Mouse (Mus musculus) CD4-positive, CD25-positive, alpha-beta regulatory T cell, adult 4 months (primary cell): ENCODE measurements around the gene Ubqln5. TPM values are rescaled to one million over a fixed set of nuclear protein-coding genes. Genes with fewer than 3 reads are reported as not detected.

Experiments
- ATAC-seq: one replicate; pipeline ENCODE4 v1.8.0; 2017
- polyA plus RNA-seq, 2 experiments: library from polyadenylated mRNA; unstranded; fragments of 100-300 nt; shearing (Covaris generic); gene quantifications; one replicate each; pipeline ENCODE4 v1.2.1; 2017

The Ubqln5 gene
- not detected for polyA plus RNA-seq

- no peak for ATAC-seq
Observed at GRCm38 (mm10) chr7:104129726-104130125, at the start of gene Ubqln5. Gene Ubqln5 (minus strand): TSS chr7:104129826.

GRCm38 (mm10) chr7:104179074-104179473 lies 49.4 kb upstream of the Ubqln5 start:
- no peak for ATAC-seq

- no peak for ATAC-seq
Observed at GRCm38 (mm10) chr7:104178422-104179054, 48.9 kb upstream of the Ubqln5 start.

GRCm38 (mm10) chr7:104175085-104175484 lies 45.5 kb upstream of the Ubqln5 start:
- ATAC-seq, result no peak

- ATAC-seq, result peak; percentile 76
Observed at GRCm38 (mm10) chr7:104169634-104170204, 40.1 kb upstream of the Ubqln5 start.

- ATAC-seq, result no peak
Observed at GRCm38 (mm10) chr7:104167105-104167504, 37.5 kb upstream of the Ubqln5 start.

GRCm38 (mm10) chr7:104150456-104150855 lies 20.8 kb upstream of the Ubqln5 start, which contains the start of gene Ubqlnl:
Gene Ubqlnl (minus strand): TSS chr7:104150556.
- no peak for ATAC-seq

- no peak for ATAC-seq
Observed at GRCm38 (mm10) chr7:104143179-104143578, 13.6 kb upstream of the Ubqln5 start, which contains the start of gene Ubqln3. Gene Ubqln3 (minus strand): TSS chr7:104143279.

GRCm38 (mm10) chr7:104137305-104137704 lies 7.7 kb upstream of the Ubqln5 start, which contains the start of gene Olfr643:
Gene Olfr643 (minus strand): TSS chr7:104137405.
- ATAC-seq, result no peak

- ATAC-seq, result no peak
Observed at GRCm38 (mm10) chr7:104104757-104104972, 25.0 kb downstream of the Ubqln5 start, which contains the start of gene Olfr646. Gene Olfr646 (plus strand): TSS chr7:104104873.

GRCm38 (mm10) chr7:104103913-104104756 lies 25.5 kb downstream of the Ubqln5 start:
- no peak for ATAC-seq

- no peak for ATAC-seq
Observed at GRCm38 (mm10) chr7:104085365-104085764, 44.3 kb downstream of the Ubqln5 start, which contains the start of gene Olfr645. Gene Olfr645 (minus strand): TSS chr7:104085465.

Other genes starting within 250 kb of the Ubqln5 start
- gene Olfr66, start 243.6 kb downstream of the Ubqln5 start, polyA plus RNA-seq, result under 1 TPM in 1 of 2 experiments, not detected in 1; 0.13 TPM
- gene Olfr64, start 235.3 kb downstream of the Ubqln5 start, polyA plus RNA-seq, result under 1 TPM in 1 of 2 experiments, not detected in 1; 0.07 TPM
- gene Olfr65, start 226.3 kb downstream of the Ubqln5 start, polyA plus RNA-seq, result not detected
- not detected for gene Olfr631, start 201.0 kb downstream of the Ubqln5 start, polyA plus RNA-seq
- gene Olfr632, start 195.5 kb downstream of the Ubqln5 start, polyA plus RNA-seq, result not detected
- not detected for gene Olfr633, start 185.4 kb downstream of the Ubqln5 start, polyA plus RNA-seq
- under 1 TPM in 1 of 2 experiments, not detected in 1; 0.05 TPM for gene Olfr635, start 158.7 kb downstream of the Ubqln5 start, polyA plus RNA-seq
- gene Olfr638, start 131.1 kb downstream of the Ubqln5 start, polyA plus RNA-seq, result not detected
- gene Olfr639, start 112.5 kb downstream of the Ubqln5 start, polyA plus RNA-seq, result under 1 TPM in 1 of 2 experiments, not detected in 1; 0.08 TPM
- gene Olfr640, start 104.3 kb downstream of the Ubqln5 start, polyA plus RNA-seq, result not detected
- gene Olfr641, start 94.4 kb downstream of the Ubqln5 start, polyA plus RNA-seq, result not detected
- not detected for gene Olfr642, start 77.2 kb downstream of the Ubqln5 start, polyA plus RNA-seq
- not detected for gene 4930516K23Rik, start 68.4 kb downstream of the Ubqln5 start, polyA plus RNA-seq
- gene Olfr644, start 58.0 kb downstream of the Ubqln5 start, polyA plus RNA-seq, result not detected
- gene Olfr645, start 44.4 kb downstream of the Ubqln5 start, polyA plus RNA-seq, result not detected
- not detected for gene Olfr646, start 25.0 kb downstream of the Ubqln5 start, polyA plus RNA-seq
- not detected for gene Olfr643, start 7.6 kb upstream of the Ubqln5 start, polyA plus RNA-seq
- gene Ubqln3, start 13.5 kb upstream of the Ubqln5 start, polyA plus RNA-seq, result not detected
- not detected for gene Ubqlnl, start 20.7 kb upstream of the Ubqln5 start, polyA plus RNA-seq
- gene Olfm5, start 35.0 kb upstream of the Ubqln5 start, polyA plus RNA-seq, result not detected
- gene Olfr648, start 53.6 kb upstream of the Ubqln5 start, polyA plus RNA-seq, result under 1 TPM; 0.20 to 0.23 TPM
- gene Olfr649, start 66.2 kb upstream of the Ubqln5 start, polyA plus RNA-seq, result not detected
- 1 to 10 TPM in 1 of 2 experiments, under 1 TPM in 1; 0.25 to 2.7 TPM for gene Trim6, start 89.0 kb upstream of the Ubqln5 start, polyA plus RNA-seq
- 10 to 100 TPM; 71.3 to 83.9 TPM for gene Trim34a, start 114.6 kb upstream of the Ubqln5 start, polyA plus RNA-seq
- gene Trim5, start 158.3 kb upstream of the Ubqln5 start, polyA plus RNA-seq, result 10 to 100 TPM; 36.0 to 41.6 TPM
- gene Trim12a, start 185.6 kb upstream of the Ubqln5 start, polyA plus RNA-seq, result 100 to 1,000 TPM; 162 to 190 TPM
- gene Trim34b, start 199.6 kb upstream of the Ubqln5 start, polyA plus RNA-seq, result 1 to 10 TPM; 1.1 to 2.3 TPM
- 10 to 100 TPM; 20.6 to 26.7 TPM for gene Trim12c, start 223.5 kb upstream of the Ubqln5 start, polyA plus RNA-seq
- 1 to 10 TPM; 1.1 to 1.5 TPM for gene Trim30b, start 240.1 kb upstream of the Ubqln5 start, polyA plus RNA-seq